Mouse (Mus musculus) ovary, postnatal 14 days (tissue): Measurements from ENCODE around the gene Cabin1.

Source experiments
- DNase-seq: peaks from one replicate; pipeline ENCODE4 v3.0.0; 2022; ENCODE audit warnings: low spot score

Gene Cabin1

DNA sequence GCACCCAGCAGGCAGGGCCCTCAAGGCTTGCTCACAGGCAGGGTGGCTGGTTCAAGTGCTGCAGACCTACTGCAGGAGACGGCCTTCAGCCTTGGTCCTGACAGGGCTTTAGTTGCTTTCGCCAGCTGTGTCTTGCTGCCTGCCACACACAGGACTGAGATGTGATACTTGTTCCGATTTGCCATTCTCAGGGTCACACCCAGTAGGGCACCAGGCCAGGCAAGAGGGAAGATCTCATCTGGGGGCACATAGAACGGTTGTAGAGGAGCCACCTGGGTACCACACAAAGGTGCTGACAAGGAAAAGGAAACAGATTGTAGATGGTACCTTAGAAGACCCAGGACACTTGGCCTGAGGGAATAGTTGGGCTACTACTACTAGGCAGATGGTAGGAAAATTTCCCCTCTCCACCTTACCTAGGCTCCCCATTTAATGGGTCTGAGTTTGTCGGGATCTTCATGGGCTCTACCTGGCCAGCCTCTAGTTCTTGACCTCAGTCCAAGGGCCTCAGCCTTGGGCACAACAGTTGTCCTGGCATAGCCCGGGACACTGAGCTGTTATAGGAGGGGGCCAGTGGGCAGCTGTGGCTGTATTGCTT, 99.4 kb downstream of the Cabin1 start:
- DNase-seq, result no peak

DNA sequence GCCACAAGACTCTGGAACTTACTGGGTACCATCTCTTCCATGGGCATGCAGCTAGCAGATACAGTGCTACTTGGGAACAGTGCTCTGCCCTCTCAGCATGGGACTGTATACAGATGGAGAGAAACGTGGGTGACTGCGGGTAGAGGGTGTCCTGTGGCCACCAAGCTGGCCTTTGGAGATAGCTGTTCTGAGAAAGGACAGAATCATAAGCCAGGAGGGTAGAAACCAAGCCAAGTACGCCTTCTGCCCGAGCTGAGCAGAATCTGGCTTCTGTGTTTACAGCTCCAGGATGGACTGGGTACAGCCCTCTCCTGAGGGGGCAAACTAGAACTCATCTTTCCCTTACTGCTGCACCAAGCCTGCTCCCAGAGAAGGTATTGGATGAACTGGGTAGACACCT, 101.6 kb downstream of the Cabin1 start:
- DNase-seq, result no peak

- DNase-seq, result no peak
Observed at GRCm38 (mm10) chr10:75661876-75662275, 102.3 kb downstream of the Cabin1 start.

DNA sequence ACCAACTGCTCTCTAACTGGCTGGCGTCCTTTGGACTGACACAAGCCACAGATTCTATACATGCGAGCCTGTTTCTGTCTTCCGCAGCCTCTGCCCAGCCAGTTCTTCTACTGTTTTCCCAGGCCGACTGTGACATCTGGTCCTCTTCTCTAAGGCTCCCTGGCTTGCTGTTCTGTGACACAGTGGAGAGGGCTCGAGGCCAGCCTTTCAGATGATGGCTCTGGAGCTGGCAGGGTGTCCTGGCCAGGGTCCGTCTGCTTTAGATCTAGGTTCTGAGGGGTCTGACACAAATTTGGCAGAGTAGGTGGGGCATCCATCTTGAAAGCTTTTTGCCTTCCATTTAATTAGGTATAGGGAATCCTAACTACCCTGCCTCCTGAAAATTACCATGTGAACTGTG, 102.8 kb downstream of the Cabin1 start:
- DNase-seq, result no peak

- DNase-seq, result no peak
Observed at GRCm38 (mm10) chr10:75657772-75658171, 106.4 kb downstream of the Cabin1 start.

DNA sequence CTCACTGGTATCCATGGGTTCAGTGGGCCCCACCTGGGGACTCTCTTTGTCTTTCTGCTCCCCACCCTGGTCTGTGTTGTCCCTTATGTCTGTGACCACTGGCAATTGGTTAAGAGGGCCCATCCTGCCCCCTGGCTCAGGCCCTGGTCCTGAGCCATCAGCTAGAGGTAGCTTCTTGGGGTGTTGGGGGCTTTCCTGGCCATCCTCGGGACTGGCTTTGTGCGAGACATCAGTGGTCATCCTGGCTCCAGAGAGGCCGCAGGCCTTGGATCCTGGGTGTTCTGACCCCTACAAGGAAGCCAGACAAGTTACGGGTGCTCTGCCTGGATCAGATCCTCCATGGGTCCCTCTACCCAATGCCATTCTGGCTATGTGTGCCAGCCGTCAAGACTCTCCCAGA, 107.0 kb downstream of the Cabin1 start:
- no peak for DNase-seq

DNA sequence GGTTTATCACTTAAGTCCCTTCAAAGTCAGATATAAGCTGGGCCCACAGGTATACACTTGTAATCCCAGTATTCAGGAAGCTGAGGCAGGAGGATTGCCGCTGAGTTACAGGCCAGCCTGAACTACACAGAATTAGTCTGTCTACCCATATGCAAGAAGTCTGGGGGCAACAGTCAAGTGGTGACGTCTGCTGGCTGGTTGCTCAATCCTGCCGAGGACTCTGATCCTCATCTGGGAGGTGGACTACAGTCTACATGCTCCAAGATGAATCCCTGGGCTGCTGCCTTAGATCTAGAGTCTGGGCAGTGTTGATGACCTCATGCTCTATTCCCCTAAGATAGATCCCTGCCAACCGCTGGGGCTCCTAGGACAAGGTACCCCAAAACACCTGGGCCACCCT, 110.1 kb downstream of the Cabin1 start:
- no peak for DNase-seq

DNA sequence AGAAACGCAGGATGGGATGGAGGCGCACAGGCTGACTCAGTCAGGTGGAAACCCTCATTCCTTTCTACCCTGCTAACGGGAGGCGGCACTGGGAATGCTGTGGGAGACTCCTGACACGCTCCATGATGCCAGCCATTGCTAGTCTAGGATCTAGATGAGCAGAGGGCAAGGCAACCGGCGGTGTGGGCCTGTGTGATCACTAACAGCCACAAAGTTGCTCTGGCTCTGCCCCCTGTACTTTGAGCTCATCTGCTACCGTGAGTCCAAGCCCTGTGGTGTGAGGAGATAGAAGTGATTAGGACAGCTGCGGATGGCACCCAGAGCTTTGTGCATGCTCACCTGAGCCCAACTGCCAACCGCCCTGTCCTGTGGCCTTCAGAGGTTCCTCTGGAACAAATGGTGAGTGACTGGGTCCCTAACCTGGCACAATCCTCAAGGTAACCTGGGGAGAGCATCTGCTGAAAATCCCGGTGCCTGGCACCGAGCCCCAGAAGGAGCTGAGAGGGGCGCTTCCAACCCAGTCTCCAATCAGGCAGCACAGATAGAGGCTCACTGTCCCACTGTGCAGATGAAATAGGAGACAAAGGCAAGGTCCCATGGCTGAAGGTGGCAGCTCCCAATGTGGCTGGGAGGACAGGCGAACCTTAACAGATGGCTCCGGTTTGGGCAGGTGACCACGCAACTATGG, 112.6 kb downstream of the Cabin1 start:
- DNase-seq, result no peak

DNA sequence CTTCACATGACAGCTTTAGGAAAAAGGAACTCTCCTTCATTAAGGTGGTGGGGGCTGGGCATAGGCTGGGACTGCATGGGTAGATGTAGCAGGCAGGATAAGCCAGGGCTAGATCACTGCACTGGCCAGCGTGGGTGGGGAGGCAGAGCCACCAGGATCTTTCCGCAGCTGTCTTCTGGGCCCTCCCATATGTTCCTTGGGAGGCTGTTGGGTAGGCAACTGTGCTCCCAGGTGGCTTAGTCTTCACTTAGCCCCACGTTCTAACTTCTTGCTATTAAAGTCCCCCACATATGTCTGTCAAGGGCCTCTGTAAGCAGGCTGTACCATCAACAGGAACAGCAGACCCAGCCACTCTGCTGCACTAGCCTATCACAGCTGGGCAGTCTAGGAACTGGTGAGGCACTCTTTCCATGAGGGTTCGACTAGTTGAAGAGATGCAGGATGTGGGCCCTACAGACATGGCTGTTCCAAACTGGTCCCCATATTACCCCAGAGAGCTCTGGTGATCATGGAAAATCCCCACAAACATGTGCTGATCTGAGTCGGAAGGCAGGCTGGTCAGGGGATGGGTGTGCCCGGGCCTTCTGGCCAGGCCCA, 113.7 kb downstream of the Cabin1 start:
- no peak for DNase-seq

GRCm38 (mm10) chr10:75649406-75649995, 114.6 kb downstream of the Cabin1 start:
- no peak for DNase-seq

DNA sequence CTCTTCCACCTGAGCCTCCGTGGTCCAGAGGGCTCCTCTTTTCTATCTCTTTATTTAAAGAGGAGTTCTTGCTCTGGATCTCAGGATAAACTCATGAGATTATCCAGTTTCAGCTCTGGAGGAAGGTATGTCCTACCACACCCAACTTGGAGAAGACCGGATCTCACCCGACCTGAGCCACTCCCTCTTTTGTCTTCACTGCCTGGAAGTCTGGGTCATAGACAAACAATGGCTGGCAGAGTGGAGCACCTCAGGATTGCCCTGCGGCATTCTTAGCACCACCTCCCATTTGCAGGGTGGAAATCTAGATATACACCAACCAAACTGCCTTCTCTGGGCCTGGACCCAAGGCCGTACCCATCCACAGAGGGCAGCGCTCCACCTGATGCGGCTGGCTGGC, 115.1 kb downstream of the Cabin1 start:
- no peak for DNase-seq

- DNase-seq, result no peak
Observed at GRCm38 (mm10) chr10:75648091-75648490, 116.0 kb downstream of the Cabin1 start.

GRCm38 (mm10) chr10:75647362-75647761, 116.8 kb downstream of the Cabin1 start:
- DNase-seq, result peak; percentile 37

DNA sequence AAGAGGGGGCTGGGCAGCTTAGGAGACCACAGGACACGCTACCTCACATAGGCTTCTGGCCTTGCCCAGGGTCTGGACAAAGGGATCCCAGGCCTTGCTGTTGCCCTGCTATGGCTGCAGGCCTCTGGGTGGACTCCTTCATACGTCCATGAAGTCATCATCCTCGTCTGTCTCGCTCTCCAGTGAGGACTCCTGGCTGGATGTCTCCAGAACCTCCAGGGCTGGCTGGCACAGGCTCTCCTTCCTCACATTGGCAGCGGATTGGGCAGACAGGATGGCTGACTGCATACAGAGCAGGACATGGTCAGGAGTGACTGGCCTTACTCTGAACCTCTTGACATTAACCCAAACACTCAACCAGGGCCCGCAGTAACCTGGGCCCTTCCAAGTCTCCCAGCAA, 117.7 kb downstream of the Cabin1 start:
- DNase-seq, result no peak

DNA sequence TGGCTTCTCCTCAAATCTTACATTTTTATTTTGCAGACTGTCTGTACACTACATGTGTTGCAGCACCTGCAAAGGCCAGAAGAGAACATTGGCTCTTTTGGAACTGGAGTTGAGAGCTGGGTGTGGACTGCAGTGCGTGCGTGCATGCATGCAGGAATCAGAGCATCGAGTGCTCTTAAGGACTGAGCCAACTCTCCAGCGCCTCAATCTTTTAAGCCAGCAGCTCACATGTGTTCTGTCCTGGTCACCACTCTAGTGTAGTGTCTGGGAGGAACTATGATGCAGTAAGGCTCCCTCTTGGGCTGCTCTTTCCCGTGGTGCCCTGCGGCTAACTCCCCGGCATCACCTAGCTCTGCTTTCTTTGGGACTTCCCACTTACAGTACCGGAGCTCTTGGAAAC, 118.5 kb downstream of the Cabin1 start:
- DNase-seq, result no peak

- peak; percentile 41 for DNase-seq
Observed at GRCm38 (mm10) chr10:75643741-75644343, 120.3 kb downstream of the Cabin1 start, which contains the start of gene Susd2. Gene Susd2, minus strand, starts transcription at chr10:75644008.

- DNase-seq, result no peak
Observed at GRCm38 (mm10) chr10:75642891-75643290, 121.2 kb downstream of the Cabin1 start.

GRCm38 (mm10) chr10:75642436-75642835, 121.7 kb downstream of the Cabin1 start:
- DNase-seq, result no peak

DNA sequence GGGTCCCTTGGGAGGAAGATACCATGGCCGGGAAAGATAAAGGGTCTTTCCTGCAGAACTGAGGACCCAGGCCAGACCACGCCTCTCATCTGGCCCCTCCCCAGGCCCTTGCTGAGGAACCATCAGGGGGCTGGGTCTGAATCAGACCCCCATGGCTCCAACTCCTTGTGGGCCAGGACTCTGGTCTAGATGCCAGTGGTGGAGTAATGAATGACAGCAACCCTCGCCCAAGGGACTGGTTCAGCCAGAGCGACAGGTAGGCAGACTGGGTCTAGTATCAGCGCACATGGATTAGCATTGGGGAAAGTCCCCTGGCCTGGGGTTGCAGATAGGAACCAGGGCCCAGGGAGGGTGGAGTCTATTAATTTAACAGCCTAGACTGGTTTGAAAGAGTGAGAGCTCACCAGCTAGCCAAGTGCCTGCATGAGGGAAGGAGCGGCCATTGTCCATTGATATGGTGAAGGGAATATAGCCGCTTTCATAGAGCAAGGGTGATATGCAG, 122.4 kb downstream of the Cabin1 start:
- DNase-seq, result no peak

GRCm38 (mm10) chr10:75637711-75638110, 126.4 kb downstream of the Cabin1 start:
- DNase-seq, result no peak

GRCm38 (mm10) chr10:75636084-75636786, 127.9 kb downstream of the Cabin1 start:
- DNase-seq, result no peak

DNA sequence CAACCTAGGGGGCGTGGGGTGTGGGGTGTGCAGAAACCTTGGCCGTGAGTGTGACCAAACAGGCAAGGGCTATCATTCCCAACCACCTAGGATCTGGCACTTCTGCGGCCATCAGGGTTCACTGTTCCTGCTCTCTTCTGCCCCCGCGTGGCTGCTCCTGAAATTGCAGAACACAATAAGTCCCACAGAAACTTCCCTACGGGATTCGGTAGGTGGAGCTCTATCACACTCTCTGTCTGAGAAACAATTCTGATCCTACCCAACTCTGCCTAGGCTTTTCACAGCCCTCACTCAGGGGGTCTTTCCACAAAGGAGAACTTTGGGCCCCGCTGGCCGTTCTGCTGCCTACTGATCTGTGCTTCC, 128.5 kb downstream of the Cabin1 start:
- DNase-seq, result peak; percentile 77
